Mouse (Mus musculus) ovary, postnatal 36 days (tissue): ENCODE data around the gene Trim43b.
"Not testable (repeated sequence)": the region's sequence is repeated elsewhere in the genome, so short reads cannot be mapped to it uniquely, and the experiment has no call there.

Experiments
- DNase-seq: peaks from one replicate; pipeline ENCODE4 v3.0.0; 2022; ENCODE audit warnings: low spot score, mixed read lengths

Gene Trim43b

DNA sequence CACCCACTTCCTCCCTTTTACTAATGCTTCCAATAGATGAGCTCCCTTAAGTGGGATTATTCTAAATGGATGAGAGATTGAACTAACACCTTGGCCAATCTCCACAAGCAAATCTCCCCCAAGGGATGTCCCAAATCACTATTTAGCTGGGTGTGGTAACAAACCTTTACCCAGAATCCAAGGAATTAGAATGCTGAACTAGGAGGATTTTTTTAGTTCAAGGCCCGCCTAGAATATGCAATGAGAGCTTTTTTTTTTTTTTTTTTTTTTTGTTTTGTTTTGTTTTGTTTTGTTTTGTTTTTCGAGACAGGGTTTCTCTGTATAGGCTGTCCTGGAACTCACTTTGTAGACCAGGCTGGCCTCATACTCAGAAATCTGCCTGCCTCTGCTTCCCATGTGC lies at the start of gene Trim43b:
Gene Trim43b (minus strand): TSS at position 101 of the 400 bp plus-strand sequence.
- DNase-seq, result not testable (repeated sequence)

DNA sequence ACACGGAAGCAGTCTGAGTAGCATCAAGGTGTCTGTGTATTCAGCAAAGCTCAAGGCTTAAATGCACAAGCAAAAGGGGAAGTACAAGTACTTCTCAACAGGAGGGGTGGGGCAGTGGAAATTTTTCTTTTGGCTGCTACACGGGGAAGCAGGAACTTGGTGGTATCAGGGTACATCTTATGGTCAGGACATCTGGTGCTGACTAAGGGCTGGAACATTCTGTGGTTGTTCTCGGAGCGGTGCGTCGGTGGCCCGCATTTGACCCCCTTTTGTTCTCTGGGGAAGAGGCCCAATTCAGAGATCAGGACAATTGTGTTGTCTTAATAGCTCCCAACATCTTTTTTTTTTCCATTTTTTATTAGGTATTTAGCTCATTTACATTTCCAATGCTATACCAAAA lies 11.9 kb upstream of the Trim43b start:
- DNase-seq, result not testable (repeated sequence)

DNA sequence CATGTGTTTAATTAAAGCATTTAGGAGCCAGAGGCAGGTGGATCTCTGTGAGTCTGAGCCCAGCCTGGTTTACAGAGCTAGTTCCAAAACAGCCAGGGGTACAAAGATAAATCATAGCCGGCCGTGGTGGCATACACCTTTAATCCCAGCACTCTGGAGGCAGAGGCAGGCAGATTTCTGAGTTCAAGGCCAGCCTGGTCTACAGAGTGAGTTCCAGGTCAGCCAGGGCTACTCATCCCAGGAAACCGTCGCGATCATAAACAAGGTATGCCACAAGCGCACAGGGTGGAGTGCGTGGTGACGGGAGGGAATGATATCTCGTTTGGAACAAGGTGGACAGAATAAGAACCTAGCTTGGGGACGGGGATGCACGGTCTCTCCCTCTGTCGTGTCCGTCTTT lies 5.9 kb downstream of the Trim43b start:
- not testable (repeated sequence) for DNase-seq

DNA sequence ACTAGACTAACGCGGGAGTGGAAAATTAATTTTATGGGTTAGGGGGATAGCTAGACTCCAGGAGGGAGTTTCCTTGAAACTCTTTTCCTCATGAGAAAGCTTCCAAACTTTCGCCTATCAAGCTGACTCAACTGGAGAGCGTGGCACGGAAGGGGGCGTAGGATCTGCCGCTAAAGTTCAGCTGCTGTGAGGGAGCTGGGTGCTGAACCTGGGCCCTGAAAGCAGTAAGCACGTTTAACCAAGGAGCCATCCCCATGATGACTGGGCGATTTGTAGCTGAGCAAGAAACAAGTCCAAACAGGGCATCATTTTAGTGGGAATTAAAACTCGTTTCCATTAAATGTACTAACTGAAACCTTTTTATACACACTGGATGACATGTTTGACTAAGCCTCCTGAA lies 13.0 kb downstream of the Trim43b start:
- DNase-seq, result not testable (repeated sequence)

DNA sequence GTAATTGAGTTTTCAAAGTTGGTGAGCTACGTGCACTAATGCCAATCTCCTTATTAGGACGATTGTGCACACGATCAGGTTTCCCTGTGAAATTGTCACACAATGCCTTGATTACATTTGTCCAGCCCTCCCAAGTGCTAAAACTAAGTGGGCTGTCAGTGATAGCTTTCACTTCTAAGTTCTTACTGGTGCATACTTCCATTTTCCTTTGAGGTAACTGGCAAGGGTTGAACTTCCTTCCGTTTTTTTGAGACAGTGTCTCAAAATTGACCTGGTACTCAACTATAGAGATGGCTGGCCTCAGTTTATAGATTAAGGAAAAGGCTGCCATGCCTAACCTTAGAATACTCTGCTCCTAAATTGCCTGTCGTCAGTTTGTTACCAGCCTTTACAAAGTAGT lies 16.1 kb downstream of the Trim43b start:
- DNase-seq, result not testable (repeated sequence)

DNA sequence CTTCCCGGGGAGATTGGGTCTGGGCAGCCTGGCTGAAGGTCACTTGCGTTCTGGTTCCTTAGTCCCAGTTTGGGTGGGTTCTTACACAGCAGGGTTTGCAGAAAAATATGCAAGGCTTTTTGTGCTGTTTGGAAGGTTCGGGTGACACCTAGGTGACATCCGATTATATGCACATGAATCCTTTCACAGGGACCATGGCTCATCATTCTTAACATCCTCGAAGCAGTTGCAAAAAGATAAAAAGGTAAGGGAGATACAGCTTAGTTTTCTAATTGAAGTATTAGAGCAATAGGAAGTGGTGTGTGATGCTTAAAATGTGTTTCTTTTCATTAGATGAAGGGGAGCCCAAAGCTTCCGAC lies 25.5 kb downstream of the Trim43b start:
- not testable (repeated sequence) for DNase-seq

DNA sequence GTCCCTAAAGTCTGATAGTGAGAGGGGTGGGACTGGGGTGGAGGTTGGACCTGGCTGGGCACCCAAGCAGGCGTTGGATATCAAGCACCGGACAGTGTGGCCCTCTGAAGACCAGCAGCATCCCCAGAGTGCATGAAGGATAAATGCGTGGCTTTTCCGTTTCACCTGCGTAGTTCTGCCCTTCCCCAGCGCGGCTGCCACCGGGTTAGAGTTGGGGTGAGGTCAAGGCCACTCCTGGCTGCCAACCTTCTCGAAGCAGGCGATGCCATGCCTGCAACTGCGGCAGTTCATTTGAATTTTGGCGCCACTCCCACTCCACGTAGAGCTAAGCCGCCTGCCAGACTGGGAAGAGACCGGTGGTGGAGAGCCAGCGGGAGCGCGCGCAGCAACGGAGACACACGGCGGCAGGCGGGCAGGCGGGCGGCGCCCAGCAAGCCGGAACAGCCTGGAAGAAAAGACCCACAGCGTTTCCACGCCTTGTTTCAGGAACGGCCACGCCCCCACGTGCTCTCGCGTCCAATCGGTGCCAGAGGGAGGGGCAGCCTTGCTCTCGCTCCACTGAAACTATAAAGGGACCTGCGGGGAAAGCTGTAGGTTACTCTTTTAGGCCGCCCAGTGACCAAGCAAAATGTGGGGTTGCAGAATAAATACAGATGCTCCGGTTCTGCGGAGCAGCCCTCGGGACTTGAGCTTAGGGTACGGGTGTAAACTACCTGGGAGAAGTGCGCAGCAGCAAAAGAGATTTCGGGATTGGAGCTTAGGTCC lies 26.1 kb downstream of the Trim43b start:
- DNase-seq, result peak; percentile 66
